Mouse (Mus musculus) cerebellum, adult 9-10 months (tissue): ENCODE measurements at regions not wholly inside any gene's neighbourhood (a gene's known extent, or its start where the extent isn't known, plus 50 kb on each side); places are given as distances from the start of the nearest gene placed in this dataset.

ENCODE experiments used
- DNase-seq: peaks from one replicate; pipeline ENCODE4 v3.0.0; 2022

- DNase-seq: no peak
Measured at GRCm38 (mm10) chr10:108033317-108033795, 121.4 kb upstream of the Otogl start.

- no peak for DNase-seq
Measured at GRCm38 (mm10) chr10:108027506-108027905, 115.6 kb upstream of the Otogl start.

- DNase-seq: no peak
Measured at GRCm38 (mm10) chr10:108024227-108024626, 112.3 kb upstream of the Otogl start.

GRCm38 (mm10) chr10:108016552-108016951 is 104.6 kb upstream of the Otogl start:
- no peak for DNase-seq

- no peak for DNase-seq
Measured at GRCm38 (mm10) chr10:107994836-107995585, 83.1 kb upstream of the Otogl start.

GRCm38 (mm10) chr10:107992621-107993020 is 80.7 kb upstream of the Otogl start:
- DNase-seq: no peak

- DNase-seq: no peak
Measured at GRCm38 (mm10) chr10:107990557-107990956, 78.6 kb upstream of the Otogl start.

- DNase-seq: no peak
Measured at GRCm38 (mm10) chr10:107989913-107990312, 78.0 kb upstream of the Otogl start.

- DNase-seq: no peak
Measured at GRCm38 (mm10) chr10:107982632-107983031, 70.7 kb upstream of the Otogl start.

GRCm38 (mm10) chr10:107982082-107982481 is 70.1 kb upstream of the Otogl start:
- DNase-seq: no peak

- no peak for DNase-seq
Measured at GRCm38 (mm10) chr10:107976392-107976965, 64.5 kb upstream of the Otogl start.

- DNase-seq: no peak
Measured at GRCm38 (mm10) chr10:107971748-107972147, 59.8 kb upstream of the Otogl start.

GRCm38 (mm10) chr10:107966996-107967395 is 55.1 kb upstream of the Otogl start:
- no peak for DNase-seq

GRCm38 (mm10) chr10:107964022-107964421 is 52.1 kb upstream of the Otogl start:
- DNase-seq: no peak

GRCm38 (mm10) chr10:107962130-107962529 is 50.2 kb upstream of the Otogl start:
- DNase-seq: no peak
